Mouse (Mus musculus) large intestine, adult 2 months (tissue): ENCODE results near the gene B830017H08Rik. TPM values are rescaled to one million over a fixed set of nuclear protein-coding genes. Genes with fewer than 3 reads are reported as not detected.

ENCODE experiments used
- polyA plus RNA-seq: library from polyadenylated mRNA; depleted of rRNA; stranded (reverse); fragments of >200 nt; gene quantifications from 2 replicates; pipeline ENCODE4 v1.2.3, GENCODE M21; 2012; rRNA removed

B830017H08Rik gene
- polyA plus RNA-seq, 1 experiment, result not detected

Other genes starting within 250 kb of the B830017H08Rik start
- gene Slc7a4, start 249.9 kb upstream of the B830017H08Rik start, polyA plus RNA-seq, result 21.3 and 21.6 TPM in 2 replicates
- 33.0 and 47.3 TPM in 2 replicates for gene Smpd4, start 213.8 kb upstream of the B830017H08Rik start, polyA plus RNA-seq
- 0.79 and 1.2 TPM in 2 replicates for gene Ccdc74a, start 186.7 kb upstream of the B830017H08Rik start, polyA plus RNA-seq
- 57.1 and 86.6 TPM in 2 replicates for gene Med15, start 100.2 kb upstream of the B830017H08Rik start, polyA plus RNA-seq
- gene Klhl22, start 73.5 kb upstream of the B830017H08Rik start, polyA plus RNA-seq, result 38.5 and 51.9 TPM in 2 replicates
- 10.5 and 14.0 TPM in 2 replicates for gene Scarf2, start 35.8 kb upstream of the B830017H08Rik start, polyA plus RNA-seq
- 8.8 and 11.0 TPM in 2 replicates for gene Car15, start 5.2 kb downstream of the B830017H08Rik start, polyA plus RNA-seq
- gene Gm20518, start 58.5 kb downstream of the B830017H08Rik start, polyA plus RNA-seq, result 0.48 and 1.5 TPM in 2 replicates
- 0.05 and 0.10 TPM in 2 replicates for gene Tssk1, start 61.1 kb downstream of the B830017H08Rik start, polyA plus RNA-seq
- 82.4 and 104 TPM in 2 replicates for gene Dgcr2, start 65.4 kb downstream of the B830017H08Rik start, polyA plus RNA-seq
- not detected in 2 replicates for gene Tssk2, start 65.5 kb downstream of the B830017H08Rik start, polyA plus RNA-seq
- gene Ess2, start 78.2 kb downstream of the B830017H08Rik start, polyA plus RNA-seq, result 12.1 and 17.4 TPM in 2 replicates
- not detected in 2 replicates for gene Gsc2, start 81.9 kb downstream of the B830017H08Rik start, polyA plus RNA-seq
- 191 and 199 TPM in 2 replicates for gene Slc25a1, start 95.1 kb downstream of the B830017H08Rik start, polyA plus RNA-seq
- gene Vpreb2, start 147.3 kb downstream of the B830017H08Rik start, polyA plus RNA-seq, result not detected in 2 replicates
- gene Dgcr6, start 219.7 kb downstream of the B830017H08Rik start, polyA plus RNA-seq, result 81.1 and 91.8 TPM in 2 replicates